Mouse (Mus musculus) heart, postnatal 0 days (tissue): ENCODE measurements around the gene Ptpn11.

Source experiments
- CTCF ChIP-seq: IDR thresholded peaks from 2 replicates; pipeline ENCODE4 v1.5.1; 2016; ENCODE audit warnings: antibody characterized with exemption, control low read depth, low read depth
- EP300 ChIP-seq: IDR thresholded peaks from 2 replicates; pipeline ENCODE4 v1.6.1; 2016; ENCODE audit warnings: antibody characterized with exemption, low read depth

DNA sequence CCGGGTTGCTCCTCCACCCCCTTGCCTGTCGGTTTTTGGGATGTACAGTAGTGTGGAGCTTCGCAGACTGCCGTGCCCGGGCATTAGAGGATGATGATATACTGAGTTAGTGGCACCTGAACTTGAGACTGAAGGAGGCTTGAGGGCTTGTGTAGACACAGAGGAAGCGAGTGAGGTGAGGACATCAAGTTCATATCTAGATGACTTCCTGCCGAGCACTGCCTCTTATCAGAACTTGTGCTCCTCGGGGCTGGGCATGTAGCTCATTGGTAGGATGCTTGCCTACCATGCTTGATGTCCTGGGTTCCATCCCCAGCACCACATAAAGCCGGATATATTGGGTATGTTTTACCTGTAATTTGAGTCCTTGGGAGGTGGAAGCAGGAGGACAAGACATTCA is 39.6 kb upstream of the Ptpn11 start:
- TF ChIP-seq CTCF (no peak), EP300 (no peak)
